Mouse (Mus musculus): Measurements from ENCODE around the gene Sf3b3. TPM values are rescaled to one million over a fixed set of nuclear protein-coding genes. Genes with fewer than 3 reads are reported as not detected.

Sf3b3 gene
- polyA plus RNA-seq (2016; fragmentation: Nextera tagmentation; extraction: Ambion mirVana) = 185 and 217 TPM in 2 replicates

- peak within 1 kb of the TSS; percentile 89 for H3K4me3 ChIP-seq
- under 1% methylated on average over 53 of the region's 53 CpGs for WGBS
- peak within 1 kb of the TSS; percentile 97 for H3K27ac ChIP-seq
- no peaks in the 10 kb centered on the region for H3K9me3 ChIP-seq
- peaks cover 20% of the 10 kb centered on the region for H3K4me1 ChIP-seq (replicated peaks)
- no peaks in the 10 kb centered on the region for H3K27me3 ChIP-seq (ENCODE audit: insufficient read depth, poor library complexity, severe bottlenecking)
- peaks cover 53% of the 10 kb centered on the region for H3K36me3 ChIP-seq
- DNase-seq (ENCODE audit: low spot score) = peak; percentile 86
Observed at GRCm38 (mm10) chr8:110846405-110847170, at the start of gene Sf3b3, which contains the start of gene Cog4. Gene Sf3b3, minus strand, starts transcription at chr8:110846787. Gene Cog4, plus strand, starts transcription at chr8:110846600.

- H3K4me1 ChIP-seq (replicated peaks) = 0 out of 2 replicates have a peak, but pooled peaks cover 2% of the 10 kb centered on the region
- H3K9me3 ChIP-seq = no peaks in the 10 kb centered on the region
- DNase-seq (ENCODE audit: low spot score) = no peak
- no peaks in the 10 kb centered on the region for H3K27me3 ChIP-seq (ENCODE audit: insufficient read depth, poor library complexity, severe bottlenecking)
- H3K4me3 ChIP-seq = no peak overlapping the region
- H3K36me3 ChIP-seq = peaks cover 55% of the 10 kb centered on the region
- 94% methylated on average over 13 of the region's 13 CpGs for WGBS
- H3K27ac ChIP-seq = no peak overlapping the region
Observed at GRCm38 (mm10) chr8:110895812-110896211, 49.2 kb upstream of the Sf3b3 start.

DNA sequence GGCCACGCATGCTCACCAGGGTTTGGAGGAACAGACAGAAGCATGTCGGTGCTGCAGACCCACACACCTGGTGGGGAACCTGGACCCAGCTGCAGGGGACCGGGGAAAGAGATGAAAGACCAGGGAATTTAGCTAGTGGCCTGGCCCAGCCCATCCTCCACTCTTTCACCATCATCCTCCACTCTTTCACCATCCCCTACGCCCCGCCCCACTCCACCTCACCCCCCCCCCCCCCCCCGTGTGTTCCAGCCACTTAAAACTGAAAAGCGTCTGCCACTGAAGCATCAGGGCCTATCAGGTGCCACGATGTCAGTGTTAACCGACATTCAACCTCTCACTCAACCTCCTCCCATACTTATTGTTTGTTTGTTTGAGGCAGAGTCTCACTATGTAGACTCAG, 48.7 kb upstream of the Sf3b3 start:
- Histone ChIP-seq H3K27me3 (ENCODE audit: insufficient read depth, poor library complexity, severe bottlenecking) (no peaks in the 10 kb centered on the region), H3K36me3 (peaks cover 59% of the 10 kb centered on the region), H3K4me3 (no peak overlapping the region), H3K27ac (no peak overlapping the region), H3K9me3 (no peaks in the 10 kb centered on the region), H3K4me1 (replicated peaks) (peaks cover under 1% of the 10 kb centered on the region)
- 84% methylated on average over 9 of the region's 9 CpGs for whole genome bisulfite sequencing
- no peak for DNase-seq (ENCODE audit: low spot score)

DNA sequence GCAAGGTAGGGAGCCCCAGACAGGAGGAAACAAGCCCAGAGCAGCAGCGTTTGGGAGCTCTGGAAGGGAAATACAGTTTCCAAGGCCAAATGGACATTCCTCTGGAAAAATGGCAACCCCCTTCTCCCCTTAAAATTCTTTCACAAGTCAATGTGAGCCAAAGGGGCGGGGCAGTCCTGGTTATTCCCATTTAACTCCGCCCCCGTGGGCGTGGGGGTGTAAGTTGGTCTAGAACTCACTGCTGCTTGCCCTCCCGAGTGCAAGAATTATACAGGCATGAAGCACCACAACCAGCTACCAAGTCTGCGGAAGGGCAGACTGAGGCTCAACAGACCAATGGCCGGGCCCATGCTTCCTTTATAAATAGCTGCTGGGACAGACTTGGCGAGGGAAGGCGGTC, 48.3 kb upstream of the Sf3b3 start:
- Histone ChIP-seq H3K4me1 (replicated peaks) (peaks cover 5% of the 10 kb centered on the region), H3K4me3 (no peak overlapping the region), H3K36me3 (peaks cover 63% of the 10 kb centered on the region), H3K27me3 (ENCODE audit: insufficient read depth, poor library complexity, severe bottlenecking) (no peaks in the 10 kb centered on the region), H3K9me3 (no peaks in the 10 kb centered on the region), H3K27ac (no peak overlapping the region)
- 84% methylated on average over 10 of the region's 10 CpGs for WGBS
- no peak for DNase-seq (ENCODE audit: low spot score)

DNA sequence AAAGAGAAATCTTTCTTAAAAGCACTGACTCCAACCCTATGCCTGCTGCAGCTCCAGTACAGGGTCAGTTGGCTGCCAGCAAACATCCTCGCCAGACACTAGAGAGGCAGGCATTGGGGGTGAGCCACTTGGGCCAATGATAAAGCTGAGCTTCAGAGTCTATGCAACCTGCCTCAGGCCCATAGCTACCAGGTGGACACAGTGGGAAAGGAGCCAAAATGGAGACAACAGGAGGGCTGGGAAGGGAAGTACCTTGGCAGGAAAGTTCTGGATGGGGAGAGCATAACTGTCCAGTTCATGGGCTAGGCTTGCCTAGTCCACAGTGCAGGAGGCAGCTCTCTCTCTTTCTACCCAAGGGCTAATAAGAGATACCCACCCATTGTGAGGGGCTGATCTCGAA, 46.3 kb upstream of the Sf3b3 start:
- H3K27ac ChIP-seq = no peak overlapping the region
- 90% methylated on average over 2 of the region's 2 CpGs for WGBS
- H3K36me3 ChIP-seq = peaks cover 64% of the 10 kb centered on the region
- no peak for DNase-seq (ENCODE audit: low spot score)
- H3K4me1 ChIP-seq (replicated peaks) = peaks cover 9% of the 10 kb centered on the region
- no peak overlapping the region for H3K4me3 ChIP-seq
- no peaks in the 10 kb centered on the region for H3K9me3 ChIP-seq
- H3K27me3 ChIP-seq (ENCODE audit: insufficient read depth, poor library complexity, severe bottlenecking) = no peaks in the 10 kb centered on the region

DNA sequence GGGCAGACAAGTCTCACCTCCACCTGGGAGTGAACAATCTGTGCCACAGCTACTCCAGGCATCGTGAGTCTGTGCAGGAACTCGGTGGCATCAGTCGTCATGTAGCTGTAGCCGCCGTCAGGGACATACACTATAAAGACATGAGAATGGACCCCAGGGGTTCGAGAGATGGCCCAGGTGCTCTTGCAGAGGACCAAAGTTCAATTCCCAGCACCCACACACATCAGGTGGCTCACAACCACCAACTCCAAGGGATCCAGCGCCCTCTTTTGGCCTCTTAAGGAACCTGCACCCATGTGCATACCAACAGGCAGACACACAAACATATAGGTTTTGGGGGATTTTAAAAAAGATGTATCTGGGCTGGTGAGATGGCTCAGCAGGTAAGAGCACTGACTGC, 45.5 kb upstream of the Sf3b3 start:
- WGBS = 88% methylated on average over 7 of the region's 7 CpGs
- H3K4me1 ChIP-seq (replicated peaks) = peaks cover 9% of the 10 kb centered on the region

GRCm38 (mm10) chr8:110889904-110890470, 43.4 kb upstream of the Sf3b3 start:
- Histone ChIP-seq H3K27me3 (ENCODE audit: insufficient read depth, poor library complexity, severe bottlenecking) (no peaks in the 10 kb centered on the region), H3K9me3 (no peaks in the 10 kb centered on the region), H3K36me3 (peaks cover 83% of the 10 kb centered on the region), H3K4me1 (replicated peaks) (peaks cover 9% of the 10 kb centered on the region), H3K4me3 (no peak overlapping the region; the same call in 1 of the 2 replicates), H3K27ac (0 out of 2 replicates have a peak overlapping the region, but pooled peaks have one; percentile 3)
- WGBS = 66% methylated on average over 12 of the region's 12 CpGs
- peak; percentile 36 for DNase-seq (ENCODE audit: low spot score)

More for the DNA sequence above, 45.5 kb upstream of the Sf3b3 start:
- no peak for DNase-seq (ENCODE audit: low spot score)
- H3K4me3 ChIP-seq = no peak overlapping the region
- H3K9me3 ChIP-seq = no peaks in the 10 kb centered on the region
- peaks cover 69% of the 10 kb centered on the region for H3K36me3 ChIP-seq
- H3K27me3 ChIP-seq (ENCODE audit: insufficient read depth, poor library complexity, severe bottlenecking) = no peaks in the 10 kb centered on the region
- no peak overlapping the region for H3K27ac ChIP-seq

- 93% methylated on average over 16 of the region's 16 CpGs for WGBS
- H3K4me3 ChIP-seq = no peak overlapping the region
- DNase-seq (ENCODE audit: low spot score) = no peak
Observed at GRCm38 (mm10) chr8:110888860-110889259, 42.3 kb upstream of the Sf3b3 start.

GRCm38 (mm10) chr8:110888441-110888840, 41.9 kb upstream of the Sf3b3 start:
- no peak for DNase-seq (ENCODE audit: low spot score)
- 94% methylated on average over 8 of the region's 8 CpGs for WGBS
- peaks cover 9% of the 10 kb centered on the region for H3K4me1 ChIP-seq (replicated peaks)
- no peaks in the 10 kb centered on the region for H3K27me3 ChIP-seq (ENCODE audit: insufficient read depth, poor library complexity, severe bottlenecking)
- H3K4me3 ChIP-seq = no peak overlapping the region
- no peak overlapping the region for H3K27ac ChIP-seq
- H3K9me3 ChIP-seq = no peaks in the 10 kb centered on the region
- peaks cover 84% of the 10 kb centered on the region for H3K36me3 ChIP-seq

More at GRCm38 (mm10) chr8:110888860-110889259, 42.3 kb upstream of the Sf3b3 start:
- peaks cover 9% of the 10 kb centered on the region for H3K4me1 ChIP-seq (replicated peaks)
- H3K27ac ChIP-seq = no peak overlapping the region
- H3K36me3 ChIP-seq = peaks cover 84% of the 10 kb centered on the region
- no peaks in the 10 kb centered on the region for H3K27me3 ChIP-seq (ENCODE audit: insufficient read depth, poor library complexity, severe bottlenecking)
- no peaks in the 10 kb centered on the region for H3K9me3 ChIP-seq

- Histone ChIP-seq H3K36me3 (peaks cover 84% of the 10 kb centered on the region), H3K27me3 (ENCODE audit: insufficient read depth, poor library complexity, severe bottlenecking) (no peaks in the 10 kb centered on the region), H3K9me3 (no peaks in the 10 kb centered on the region), H3K4me3 (no peak overlapping the region), H3K4me1 (replicated peaks) (peaks cover 9% of the 10 kb centered on the region), H3K27ac (no peak overlapping the region)
- WGBS = 88% methylated on average over 10 of the region's 10 CpGs
- no peak for DNase-seq (ENCODE audit: low spot score)
Observed at GRCm38 (mm10) chr8:110887551-110887950, 41.0 kb upstream of the Sf3b3 start.

DNA sequence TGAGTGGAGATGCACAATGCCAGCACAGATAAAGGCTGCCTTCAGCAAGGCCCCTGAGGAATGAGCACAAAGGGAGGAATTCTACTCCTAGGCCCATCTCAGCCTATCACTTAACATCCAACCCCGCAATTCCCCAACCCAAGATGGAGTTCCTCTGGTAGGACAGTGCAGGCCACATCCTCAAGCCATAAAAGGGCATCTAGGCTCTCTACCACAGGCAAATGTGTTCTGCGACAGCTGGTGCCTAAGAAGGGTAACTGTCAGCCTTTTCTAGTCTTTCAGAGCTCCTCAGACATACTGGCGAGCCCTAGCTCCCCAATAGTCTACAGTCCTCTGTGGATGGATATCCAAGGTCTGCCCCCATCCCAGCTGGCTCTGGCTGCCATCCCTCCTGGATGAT, 40.0 kb upstream of the Sf3b3 start:
- 91% methylated on average over 3 of the region's 3 CpGs for WGBS
- Histone ChIP-seq H3K36me3 (peaks cover 88% of the 10 kb centered on the region), H3K9me3 (no peaks in the 10 kb centered on the region), H3K27ac (no peak overlapping the region), H3K4me1 (replicated peaks) (peaks cover 9% of the 10 kb centered on the region), H3K4me3 (no peak overlapping the region), H3K27me3 (ENCODE audit: insufficient read depth, poor library complexity, severe bottlenecking) (no peaks in the 10 kb centered on the region)
- DNase-seq (ENCODE audit: low spot score) = no peak

- DNase-seq (ENCODE audit: low spot score) = no peak
- Histone ChIP-seq H3K9me3 (no peaks in the 10 kb centered on the region), H3K27ac (no peak overlapping the region), H3K27me3 (ENCODE audit: insufficient read depth, poor library complexity, severe bottlenecking) (no peaks in the 10 kb centered on the region), H3K4me3 (no peak overlapping the region), H3K36me3 (peaks cover 97% of the 10 kb centered on the region), H3K4me1 (replicated peaks) (no peaks in the 10 kb centered on the region)
- WGBS = 96% methylated on average over 18 of the region's 18 CpGs
Observed at GRCm38 (mm10) chr8:110883824-110884223, 37.2 kb upstream of the Sf3b3 start.

- H3K36me3 ChIP-seq = peaks cover 100% of the 10 kb centered on the region
- no peaks in the 10 kb centered on the region for H3K27me3 ChIP-seq (ENCODE audit: insufficient read depth, poor library complexity, severe bottlenecking)
- no peaks in the 10 kb centered on the region for H3K4me1 ChIP-seq (replicated peaks)
- no peak for DNase-seq (ENCODE audit: low spot score)
- H3K27ac ChIP-seq = no peak overlapping the region
- 93% methylated on average over 10 of the region's 10 CpGs for WGBS
- H3K9me3 ChIP-seq = no peaks in the 10 kb centered on the region
- no peak overlapping the region for H3K4me3 ChIP-seq
Observed at GRCm38 (mm10) chr8:110881741-110882310, 35.2 kb upstream of the Sf3b3 start.

Measured in hindbrain, embryonic 10.5 days (tissue).